Mouse (Mus musculus): ENCODE measurements around the gene Cdc42se2. TPM values are rescaled to one million over a fixed set of nuclear protein-coding genes. Genes with fewer than 3 reads are reported as not detected.

Cdc42se2 gene
- polyA plus RNA-seq, 1 experiment from 2014 or later: 110 TPM

- Histone ChIP-seq H3K9ac (ENCODE audit: low read depth, low read length) (no peak overlapping the region), H3K9me3 (ENCODE audit: control insufficient read depth, low read length) (no peaks in the 10 kb centered on the region), H3K4me2 (replicated peaks; ENCODE audit: low read depth, low read length) (no peak overlapping the region), H3K4me3 (ENCODE audit: low read length) (no peak overlapping the region), H3K27me3 (ENCODE audit: control insufficient read depth, insufficient read depth, low read length) (no peaks in the 10 kb centered on the region), H3K27ac (ENCODE audit: low read depth, low read length) (no peak overlapping the region), H3K36me3 (ENCODE audit: control insufficient read depth, insufficient read depth, low read length) (peaks cover 25% of the 10 kb centered on the region), H3K4me1 (ENCODE audit: control insufficient read depth, insufficient read depth, low read length) (no peaks in the 10 kb centered on the region)
- no peak for ATAC-seq (ENCODE audit: low FRiP score, low TSS enrichment)
- 74% methylated on average over 4 of the region's 4 CpGs for WGBS
Measured at GRCm38 (mm10) chr11:54695951-54696350, 91.5 kb downstream of the Cdc42se2 start.

- no peaks in the 10 kb centered on the region for H3K27me3 ChIP-seq (ENCODE audit: control insufficient read depth, insufficient read depth, low read length)
- H3K4me3 ChIP-seq (ENCODE audit: low read length): no peak overlapping the region
- H3K27ac ChIP-seq (ENCODE audit: low read depth, low read length): no peak overlapping the region
- ATAC-seq (ENCODE audit: low FRiP score, low TSS enrichment): no peak
- no peak overlapping the region for H3K4me2 ChIP-seq (replicated peaks; ENCODE audit: low read depth, low read length)
- no peak overlapping the region for H3K9ac ChIP-seq (ENCODE audit: low read depth, low read length)
- no peaks in the 10 kb centered on the region for H3K4me1 ChIP-seq (ENCODE audit: control insufficient read depth, insufficient read depth, low read length)
- WGBS: 45% methylated on average over 8 of the region's 8 CpGs
- H3K36me3 ChIP-seq (ENCODE audit: control insufficient read depth, insufficient read depth, low read length): peaks cover 32% of the 10 kb centered on the region
- no peaks in the 10 kb centered on the region for H3K9me3 ChIP-seq (ENCODE audit: control insufficient read depth, low read length)
Measured at GRCm38 (mm10) chr11:54694291-54694690, 93.2 kb downstream of the Cdc42se2 start.

DNA sequence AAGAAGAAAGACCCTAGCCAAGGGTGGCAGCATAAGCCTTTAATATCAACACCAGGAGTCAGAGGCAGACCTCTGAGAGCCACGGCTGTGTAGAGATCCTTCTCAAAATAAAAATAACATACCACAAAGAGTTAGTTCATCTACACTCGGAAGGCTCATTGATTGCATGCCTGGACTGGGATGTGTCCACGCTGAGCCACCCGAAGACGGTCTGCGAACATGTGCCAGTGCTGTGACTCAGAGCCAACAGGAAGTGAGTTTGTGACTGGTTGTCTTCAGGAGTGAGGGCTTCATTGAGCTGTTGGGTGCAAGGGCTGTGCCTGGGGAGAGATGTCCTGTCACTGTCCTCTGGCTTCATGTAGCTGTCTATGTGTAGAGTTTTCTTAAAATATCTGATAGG, 93.8 kb downstream of the Cdc42se2 start:
- no peak overlapping the region for H3K27ac ChIP-seq (ENCODE audit: low read depth, low read length)
- no peak for ATAC-seq (ENCODE audit: low FRiP score, low TSS enrichment)
- 88% methylated on average over 6 of the region's 6 CpGs for WGBS
- H3K9ac ChIP-seq (ENCODE audit: low read depth, low read length): no peak overlapping the region
- no peak overlapping the region for H3K4me3 ChIP-seq (ENCODE audit: low read length)
- no peaks in the 10 kb centered on the region for H3K4me1 ChIP-seq (ENCODE audit: control insufficient read depth, insufficient read depth, low read length)
- H3K4me2 ChIP-seq (replicated peaks; ENCODE audit: low read depth, low read length): no peak overlapping the region
- H3K27me3 ChIP-seq (ENCODE audit: control insufficient read depth, insufficient read depth, low read length): no peaks in the 10 kb centered on the region
- H3K36me3 ChIP-seq (ENCODE audit: control insufficient read depth, insufficient read depth, low read length): peaks cover 32% of the 10 kb centered on the region
- H3K9me3 ChIP-seq (ENCODE audit: control insufficient read depth, low read length): no peaks in the 10 kb centered on the region

DNA sequence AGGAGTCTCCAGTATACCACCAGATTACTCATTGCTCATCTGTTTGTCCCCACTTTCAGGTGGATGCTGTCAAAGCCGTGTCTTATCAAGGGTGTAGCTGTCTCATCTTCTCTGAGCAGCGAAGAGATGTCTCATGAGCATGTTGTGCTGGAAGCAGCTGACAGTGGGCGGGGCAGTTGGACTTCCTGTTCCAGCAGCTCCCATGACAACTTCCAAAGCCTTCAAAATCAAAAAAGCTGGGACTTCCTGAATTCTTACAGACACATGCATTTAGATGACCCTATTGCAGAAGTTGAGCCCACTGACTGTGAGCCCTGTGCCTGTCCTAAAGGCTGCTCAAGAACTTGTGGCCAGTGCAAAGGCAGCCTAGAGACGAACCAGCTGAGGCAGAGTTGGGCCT, 96.3 kb downstream of the Cdc42se2 start:
- H3K4me1 ChIP-seq (ENCODE audit: control insufficient read depth, insufficient read depth, low read length): no peaks in the 10 kb centered on the region
- H3K9me3 ChIP-seq (ENCODE audit: control insufficient read depth, low read length): no peaks in the 10 kb centered on the region
- no peak overlapping the region for H3K4me3 ChIP-seq (ENCODE audit: low read length)
- ATAC-seq (ENCODE audit: low FRiP score, low TSS enrichment): no peak
- H3K27ac ChIP-seq (ENCODE audit: low read depth, low read length): no peak overlapping the region
- 87% methylated on average over 4 of the region's 4 CpGs for WGBS
- H3K9ac ChIP-seq (ENCODE audit: low read depth, low read length): no peak overlapping the region
- H3K4me2 ChIP-seq (replicated peaks; ENCODE audit: low read depth, low read length): no peak overlapping the region
- peaks cover 31% of the 10 kb centered on the region for H3K36me3 ChIP-seq (ENCODE audit: control insufficient read depth, insufficient read depth, low read length)
- H3K27me3 ChIP-seq (ENCODE audit: control insufficient read depth, insufficient read depth, low read length): no peaks in the 10 kb centered on the region

DNA sequence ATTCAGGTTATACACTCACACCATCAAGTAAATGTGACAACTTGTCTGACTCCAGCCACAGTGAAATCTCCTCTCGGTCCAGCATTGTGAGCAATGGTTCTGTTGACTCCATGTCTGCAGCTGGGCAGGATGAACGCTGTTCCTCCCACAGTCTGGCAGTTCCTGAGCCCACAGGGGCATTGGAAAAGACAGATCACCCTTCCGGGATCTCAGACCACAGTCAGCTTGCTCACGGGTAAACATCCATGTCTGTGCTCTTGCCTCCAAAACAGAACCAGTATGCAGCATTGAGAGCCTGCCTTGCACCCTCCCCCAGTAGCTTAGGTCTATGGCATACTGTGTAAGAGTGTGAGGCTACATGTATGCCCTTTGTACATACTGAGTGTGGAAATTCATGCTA, 97.3 kb downstream of the Cdc42se2 start:
- no peaks in the 10 kb centered on the region for H3K9me3 ChIP-seq (ENCODE audit: control insufficient read depth, low read length)
- H3K36me3 ChIP-seq (ENCODE audit: control insufficient read depth, insufficient read depth, low read length): peaks cover 36% of the 10 kb centered on the region
- no peak overlapping the region for H3K9ac ChIP-seq (ENCODE audit: low read depth, low read length)
- no peak overlapping the region for H3K4me3 ChIP-seq (ENCODE audit: low read length)
- no peaks in the 10 kb centered on the region for H3K27me3 ChIP-seq (ENCODE audit: control insufficient read depth, insufficient read depth, low read length)
- H3K4me1 ChIP-seq (ENCODE audit: control insufficient read depth, insufficient read depth, low read length): no peaks in the 10 kb centered on the region
- ATAC-seq (ENCODE audit: low FRiP score, low TSS enrichment): no peak
- no peak overlapping the region for H3K27ac ChIP-seq (ENCODE audit: low read depth, low read length)
- no peak overlapping the region for H3K4me2 ChIP-seq (replicated peaks; ENCODE audit: low read depth, low read length)
- WGBS: 91% methylated on average over 4 of the region's 4 CpGs

- 90% methylated on average over 2 of the region's 2 CpGs for WGBS
- ATAC-seq (ENCODE audit: low FRiP score, low TSS enrichment): no peak
- Histone ChIP-seq H3K27me3 (ENCODE audit: control insufficient read depth, insufficient read depth, low read length) (no peaks in the 10 kb centered on the region), H3K9me3 (ENCODE audit: control insufficient read depth, low read length) (no peaks in the 10 kb centered on the region), H3K9ac (ENCODE audit: low read depth, low read length) (no peak overlapping the region), H3K4me3 (ENCODE audit: low read length) (no peak overlapping the region), H3K36me3 (ENCODE audit: control insufficient read depth, insufficient read depth, low read length) (peaks cover 45% of the 10 kb centered on the region), H3K27ac (ENCODE audit: low read depth, low read length) (no peak overlapping the region), H3K4me1 (ENCODE audit: control insufficient read depth, insufficient read depth, low read length) (no peaks in the 10 kb centered on the region), H3K4me2 (replicated peaks; ENCODE audit: low read depth, low read length) (no peak overlapping the region)
Measured at GRCm38 (mm10) chr11:54684831-54685230, 102.6 kb downstream of the Cdc42se2 start.

GRCm38 (mm10) chr11:54679141-54679540, 108.3 kb downstream of the Cdc42se2 start:
- no peak overlapping the region for H3K4me3 ChIP-seq (ENCODE audit: low read length)
- WGBS: 96% methylated on average over 2 of the region's 2 CpGs
- no peaks in the 10 kb centered on the region for H3K27me3 ChIP-seq (ENCODE audit: control insufficient read depth, insufficient read depth, low read length)
- no peak overlapping the region for H3K4me2 ChIP-seq (replicated peaks; ENCODE audit: low read depth, low read length)
- H3K9me3 ChIP-seq (ENCODE audit: control insufficient read depth, low read length): no peaks in the 10 kb centered on the region
- no peak for ATAC-seq (ENCODE audit: low FRiP score, low TSS enrichment)
- H3K9ac ChIP-seq (ENCODE audit: low read depth, low read length): no peak overlapping the region
- no peaks in the 10 kb centered on the region for H3K4me1 ChIP-seq (ENCODE audit: control insufficient read depth, insufficient read depth, low read length)
- peaks cover 40% of the 10 kb centered on the region for H3K36me3 ChIP-seq (ENCODE audit: control insufficient read depth, insufficient read depth, low read length)
- no peak overlapping the region for H3K27ac ChIP-seq (ENCODE audit: low read depth, low read length)

DNA sequence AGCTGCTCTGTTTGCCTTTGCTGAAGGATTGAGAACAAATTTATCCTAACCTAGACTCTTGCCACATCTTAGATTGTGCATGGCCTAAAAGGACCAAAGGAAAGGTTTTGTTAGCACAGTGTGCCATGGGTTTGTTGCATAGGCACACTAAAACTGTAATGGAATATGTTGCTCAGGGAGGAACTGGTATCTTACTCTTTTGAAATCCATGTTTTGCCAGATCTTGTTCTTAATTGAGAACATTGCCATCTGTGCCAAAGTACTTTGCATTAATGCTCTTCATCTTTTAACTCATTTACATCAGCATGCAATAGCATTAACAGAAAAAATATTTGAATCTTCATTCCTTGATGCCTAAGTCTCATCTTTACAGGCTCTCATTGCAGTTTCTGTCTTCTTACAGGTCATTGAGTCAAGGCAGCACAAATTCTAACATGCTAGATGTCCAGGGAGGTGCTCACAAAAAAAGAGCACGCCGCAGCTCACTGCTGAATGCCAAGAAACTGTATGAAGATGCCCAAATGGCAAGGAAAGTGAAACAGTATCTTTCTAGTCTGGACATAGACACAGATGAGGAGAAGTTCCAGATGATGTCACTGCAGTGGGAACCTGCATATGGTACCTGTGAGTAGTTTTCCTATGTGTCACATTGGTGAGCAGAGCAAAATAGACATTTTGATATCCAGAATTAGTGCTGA, 111.5 kb downstream of the Cdc42se2 start:
- ATAC-seq (ENCODE audit: low FRiP score, low TSS enrichment): no peak
- Histone ChIP-seq H3K9ac (ENCODE audit: low read depth, low read length) (no peak overlapping the region), H3K4me2 (replicated peaks; ENCODE audit: low read depth, low read length) (no peak overlapping the region), H3K27me3 (ENCODE audit: control insufficient read depth, insufficient read depth, low read length) (no peaks in the 10 kb centered on the region), H3K9me3 (ENCODE audit: control insufficient read depth, low read length) (no peaks in the 10 kb centered on the region), H3K4me1 (ENCODE audit: control insufficient read depth, insufficient read depth, low read length) (no peaks in the 10 kb centered on the region), H3K27ac (ENCODE audit: low read depth, low read length) (no peak overlapping the region), H3K36me3 (ENCODE audit: control insufficient read depth, insufficient read depth, low read length) (peaks cover 29% of the 10 kb centered on the region), H3K4me3 (ENCODE audit: low read length) (no peak overlapping the region)
- 94% methylated on average over 2 of the region's 2 CpGs for WGBS

DNA sequence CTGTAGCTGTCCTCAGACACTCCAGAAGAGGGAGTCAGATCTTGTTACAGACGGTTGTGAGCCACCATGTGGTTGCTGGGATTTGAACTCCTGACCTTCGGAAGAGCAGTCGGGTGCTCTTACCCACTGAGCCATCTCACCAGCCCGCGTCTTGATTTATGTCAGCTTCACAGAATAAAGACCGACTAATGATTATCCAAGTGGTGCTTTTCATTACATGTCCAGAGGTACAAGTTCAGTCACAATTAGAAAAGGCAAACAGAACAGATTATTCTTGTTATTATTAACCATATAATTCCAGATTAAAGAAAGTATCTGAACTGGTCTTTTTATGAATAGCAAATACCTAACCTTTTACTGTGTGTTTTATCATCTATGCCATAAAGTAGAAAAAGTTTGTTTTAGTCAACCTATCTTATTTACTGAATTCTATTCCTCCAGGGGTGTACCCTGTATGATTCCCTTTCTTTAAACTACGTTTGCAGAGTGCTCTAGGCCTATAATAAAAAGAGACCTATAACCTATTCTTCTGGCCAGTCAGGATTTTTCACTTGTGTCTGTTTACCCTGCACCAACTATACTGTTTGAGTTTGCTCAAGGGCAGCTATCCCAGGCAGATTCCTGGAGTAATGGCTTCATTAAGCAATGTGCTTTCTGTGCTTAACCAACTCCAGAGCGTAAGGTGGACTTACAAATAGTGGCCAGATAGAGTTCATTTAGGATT, 113.7 kb downstream of the Cdc42se2 start:
- Histone ChIP-seq H3K4me3 (ENCODE audit: low read length) (no peak overlapping the region), H3K27me3 (ENCODE audit: control insufficient read depth, insufficient read depth, low read length) (no peaks in the 10 kb centered on the region), H3K4me1 (ENCODE audit: control insufficient read depth, insufficient read depth, low read length) (no peaks in the 10 kb centered on the region), H3K4me2 (replicated peaks; ENCODE audit: low read depth, low read length) (no peak overlapping the region), H3K36me3 (ENCODE audit: control insufficient read depth, insufficient read depth, low read length) (peaks cover 12% of the 10 kb centered on the region; the same call in 1 of the 2 replicates), H3K27ac (ENCODE audit: low read depth, low read length) (no peak overlapping the region), H3K9me3 (ENCODE audit: control insufficient read depth, low read length) (no peaks in the 10 kb centered on the region), H3K9ac (ENCODE audit: low read depth, low read length) (no peak overlapping the region)
- ATAC-seq (ENCODE audit: low FRiP score, low TSS enrichment): no peak
- WGBS: 71% methylated on average over 8 of the region's 8 CpGs

Data from kidney, embryonic 14.5 days (tissue).